19 mouse cellular contexts compared by ENCODE assay signal in genomic region chr6:89071766-89072165, GRCm38 (mm10).
DNase-seq lines count a peak whose midpoint lies in the region; ATAC-seq lines count a peak whose summit lies in the region.
"Had no signal": no experiment of that assay in that cellular context is flagged by ENCODE, and none has a peak within 500 bp of the region (broad histone marks: within the 10 kb centered on the region; RNA-seq: fewer than 3 reads in every experiment).

No protein-coding gene starts in this region.

- H3K9me3 ChIP-seq in kidney, embryonic 14.5 days (ENCODE audit: control insufficient read depth, low read length) = no peaks in the 10 kb centered on the region
- no peaks in the 10 kb centered on the region for H3K9me3 ChIP-seq in midbrain, embryonic 11.5 days (ENCODE audit: control insufficient read depth, low read length)
- no peaks in the 10 kb centered on the region for H3K9me3 ChIP-seq in midbrain, embryonic 15.5 days
- H3K9me3 ChIP-seq: limb, embryonic 13.5 days; neural tube, embryonic 12.5 days had no signal

- H3K4me3 ChIP-seq in kidney, embryonic 14.5 days (ENCODE audit: low read length) = no peak overlapping the region
- H3K4me3 ChIP-seq in midbrain, embryonic 11.5 days (ENCODE audit: low read depth, low read length) = no peak overlapping the region
- no peak overlapping the region for H3K4me3 ChIP-seq in midbrain, embryonic 15.5 days
- H3K4me3 ChIP-seq: limb, embryonic 13.5 days; liver, embryonic 12.5 days; neural tube, embryonic 12.5 days had no signal

- H3K36me3 ChIP-seq in kidney, embryonic 14.5 days (ENCODE audit: control insufficient read depth, insufficient read depth, low read length) = no peaks in the 10 kb centered on the region
- no peaks in the 10 kb centered on the region for H3K36me3 ChIP-seq in midbrain, embryonic 11.5 days (ENCODE audit: control insufficient read depth, insufficient read depth, low read length)
- H3K36me3 ChIP-seq in midbrain, embryonic 15.5 days (replicated peaks) = no peaks in the 10 kb centered on the region
- H3K36me3 ChIP-seq: limb, embryonic 13.5 days; liver, embryonic 12.5 days; neural tube, embryonic 12.5 days had no signal

- H3K4me2 ChIP-seq in kidney, embryonic 14.5 days (replicated peaks; ENCODE audit: low read depth, low read length) = no peak overlapping the region
- no peak overlapping the region for H3K4me2 ChIP-seq in midbrain, embryonic 11.5 days
- no peak overlapping the region for H3K4me2 ChIP-seq in midbrain, embryonic 15.5 days
- H3K4me2 ChIP-seq: limb, embryonic 13.5 days; liver, embryonic 12.5 days; neural tube, embryonic 12.5 days had no signal

- H3K27me3 ChIP-seq in kidney, embryonic 14.5 days (ENCODE audit: control insufficient read depth, insufficient read depth, low read length) = no peaks in the 10 kb centered on the region
- no peaks in the 10 kb centered on the region for H3K27me3 ChIP-seq in midbrain, embryonic 11.5 days (ENCODE audit: control insufficient read depth, insufficient read depth, low read length)
- H3K27me3 ChIP-seq in midbrain, embryonic 15.5 days (replicated peaks) = no peaks in the 10 kb centered on the region
- H3K27me3 ChIP-seq: limb, embryonic 13.5 days; liver, embryonic 12.5 days; neural tube, embryonic 12.5 days had no signal

- 27% methylated on average over 2 of the region's 2 CpGs for WGBS in kidney, embryonic 14.5 days
- 5% methylated on average over 2 of the region's 2 CpGs for WGBS in midbrain, embryonic 11.5 days
- 10% methylated on average over 2 of the region's 2 CpGs for WGBS in midbrain, embryonic 15.5 days

- no peak overlapping the region for H3K27ac ChIP-seq in kidney, embryonic 14.5 days (ENCODE audit: low read depth, low read length)
- H3K27ac ChIP-seq in midbrain, embryonic 11.5 days (ENCODE audit: low read depth, low read length) = 0 out of 2 replicates have a peak overlapping the region, but pooled peaks have one; percentile 8
- H3K27ac ChIP-seq in midbrain, embryonic 15.5 days = no peak overlapping the region
- H3K27ac ChIP-seq: limb, embryonic 13.5 days; liver, embryonic 12.5 days; neural tube, embryonic 12.5 days had no signal

- peak; percentile 81 for ATAC-seq in kidney, embryonic 14.5 days (ENCODE audit: low FRiP score, low TSS enrichment)
- peak; percentile 66 for ATAC-seq in midbrain, embryonic 11.5 days (ENCODE audit: low FRiP score)
- ATAC-seq in midbrain, embryonic 15.5 days (replicated peaks) = no peak
- ATAC-seq: intestine, postnatal 0 days; liver, embryonic 12.5 days had no signal

- no peak overlapping the region for H3K9ac ChIP-seq in kidney, embryonic 14.5 days (ENCODE audit: low read depth, low read length)
- H3K9ac ChIP-seq in midbrain, embryonic 11.5 days (ENCODE audit: low read length) = peak overlapping the region; percentile 9; the same call in 1 of the 2 replicates
- H3K9ac ChIP-seq in midbrain, embryonic 15.5 days = no peak overlapping the region
- H3K9ac ChIP-seq: limb, embryonic 13.5 days; liver, embryonic 12.5 days; neural tube, embryonic 12.5 days had no signal

- H3K4me1 ChIP-seq in kidney, embryonic 14.5 days (ENCODE audit: control insufficient read depth, insufficient read depth, low read length) = no peaks in the 10 kb centered on the region
- H3K4me1 ChIP-seq in midbrain, embryonic 11.5 days (ENCODE audit: control insufficient read depth, insufficient read depth, low read length) = peaks cover 10% of the 10 kb centered on the region
- peaks cover 21% of the 10 kb centered on the region for H3K4me1 ChIP-seq in midbrain, embryonic 15.5 days
- H3K4me1 ChIP-seq: limb, embryonic 13.5 days; liver, embryonic 12.5 days had no signal

- peak; percentile 32 for DNase-seq in embryo, embryonic 10 days (ENCODE audit: low spot score)
- DNase-seq in embryo, embryonic 9.5 days (ENCODE audit: extremely low spot score) = no peak
- no peak for DNase-seq in kidney, adult 9 months
- DNase-seq in midbrain, embryonic 11.5 days (ENCODE audit: low spot score, missing footprints) = no peak
- no peak for DNase-seq in right cerebral cortex, postnatal 14 days
- DNase-seq in spleen, postnatal 36 days (ENCODE audit: low spot score in 2 of 2) = no peak
- DNase-seq: adrenal gland, postnatal 10 days; cerebellum, adult 18-20 months; cerebellum, postnatal 14 days; gastrocnemius, postnatal 36 days; lung, adult 18-20 months; lung, postnatal 10 days; right cerebral cortex, adult 18-20 months had no signal
